Mouse (Mus musculus): Measurements from ENCODE around the gene Nup107.

GRCm38 (mm10) chr10:117805919-117806318 lies 13.4 kb upstream of the Nup107 start:
- TF ChIP-seq TBP (IDR thresholded peaks at IDR 0.05; ENCODE audit: low read depth, low read length) (no peak), CTCF (IDR thresholded peaks at IDR 0.05 in 2 of 3, conservative IDR thresholded peaks at IDR 0.05 in 1 of 3; ENCODE audit: control insufficient read depth in 1 of 3, insufficient read depth in 1 of 3, low read depth in 2 of 3, low read length in 3 of 3, poor library complexity in 1 of 3, severe bottlenecking in 1 of 3) (no peak), KAT2A (conservative IDR thresholded peaks at IDR 0.05; ENCODE audit: low read depth, low read length) (no peak), BHLHE40 (IDR thresholded peaks at IDR 0.05; ENCODE audit: borderline replicate concordance, low read depth, low read length) (no peak), POLR2A (IDR thresholded peaks at IDR 0.05; ENCODE audit: control insufficient read depth in 1 of 2, insufficient read depth in 1 of 2, low read depth in 1 of 2, low read length in 2 of 2, poor library complexity in 1 of 2) (no peak), TCF12 (IDR thresholded peaks at IDR 0.05; ENCODE audit: low read depth, low read length) (no peak), HCFC1 (IDR thresholded peaks at IDR 0.05; ENCODE audit: low read depth, low read length) (no peak), TAL1 (IDR thresholded peaks at IDR 0.05; ENCODE audit: low read length) (no peak)
